Mouse (Mus musculus): ENCODE data around the gene Rps6kl1.

GRCm38 (mm10) chr12:85169117-85169858 is 18.2 kb upstream of the Rps6kl1 start:
- no peak for TF ChIP-seq MAX (IDR thresholded peaks at IDR 0.05)
- peak; percentile 88 for TF ChIP-seq CTCF (IDR thresholded peaks at IDR 0.05; ENCODE audit: control insufficient read depth, insufficient read depth, insufficient read length)

Measured in C2C12 (cell line).